Mouse (Mus musculus) ES-E14 (cell line): Measurements from ENCODE around the gene Ppp2r5e. TPM values are rescaled to one million over a fixed set of nuclear protein-coding genes. Genes with fewer than 3 reads are reported as not detected.

Experiments
- DNase-seq: peaks from one replicate; pipeline ENCODE4 v3.0.0-alpha.2; 2013; ENCODE audit warnings: low read depth, low spot score
- H3K27ac ChIP-seq: 2 replicates; pipeline ENCODE4 v1.5.1; 2012; ENCODE audit warnings: low read depth, mild to moderate bottlenecking, low read length, moderate library complexity, mixed read lengths; ENCODE audit not compliant: poor library complexity, insufficient read depth, severe bottlenecking
- H3K36me3 ChIP-seq: 2 replicates; pipeline ENCODE4 v1.6.1; 2012; ENCODE audit warnings: mild to moderate bottlenecking, low read length, moderate library complexity, mixed read lengths; ENCODE audit not compliant: control insufficient read depth, poor library complexity, insufficient read depth, severe bottlenecking
- H3K4me1 ChIP-seq, 2 experiments: fragments of 150-350 bp in 1 of 2; sonication (generic) in 1 of 2; 2 replicates each; pipeline ENCODE4 v1.6.1; 2012; ENCODE audit warnings: low read length in 2 of 2, mild to moderate bottlenecking in 1 of 2, mixed read lengths in 1 of 2; ENCODE audit not compliant: control insufficient read depth in 2 of 2, insufficient read depth in 2 of 2, poor library complexity in 1 of 2
- H3K4me3 ChIP-seq, 2 experiments: fragments of 150-350 bp in 1 of 2; sonication (generic) in 1 of 2; 2 replicates each; pipeline ENCODE4 v1.5.1; 2012; ENCODE audit warnings: low read length in 2 of 2, low read depth in 1 of 2, mild to moderate bottlenecking in 1 of 2, mixed read lengths in 1 of 2; ENCODE audit not compliant: insufficient read depth in 1 of 2, poor library complexity in 1 of 2, severe bottlenecking in 1 of 2
- H3K9ac ChIP-seq: 2 replicates; pipeline ENCODE4 v1.6.1; 2012; ENCODE audit warnings: low read depth, mild to moderate bottlenecking, low read length, mixed read lengths; ENCODE audit not compliant: poor library complexity, insufficient read depth, severe bottlenecking
- H3K9me3 ChIP-seq: fragments of 150-350 bp; sonication (generic); 2 replicates; pipeline ENCODE4 v1.6.1; 2012; ENCODE audit warnings: low read depth, mild to moderate bottlenecking, low read length; ENCODE audit not compliant: control insufficient read depth, insufficient read depth
- CHD2 ChIP-seq: IDR thresholded peaks from 2 replicates; pipeline ENCODE4 v1.6.1; 2014; ENCODE audit warnings: mild to moderate bottlenecking, low read depth, low read length, inconsistent platforms
- HCFC1 ChIP-seq: IDR thresholded peaks from 2 replicates; pipeline ENCODE4 v1.6.1; 2012; ENCODE audit warnings: low read length, inconsistent platforms, borderline replicate concordance; ENCODE audit not compliant: insufficient read depth
- MAFK ChIP-seq: IDR thresholded peaks from 2 replicates; pipeline ENCODE4 v1.6.1; 2014; ENCODE audit warnings: mild to moderate bottlenecking, low read depth, low read length, inconsistent platforms; ENCODE audit not compliant: insufficient read depth
- ZC3H11A ChIP-seq: IDR thresholded peaks from 2 replicates; pipeline ENCODE4 v1.6.1; 2012; ENCODE audit warnings: low read depth, mild to moderate bottlenecking, inconsistent platforms, low read length, borderline replicate concordance
- ZNF384 ChIP-seq: IDR thresholded peaks from 2 replicates; pipeline ENCODE4 v1.6.1; 2012; ENCODE audit warnings: low read depth, low read length, inconsistent platforms
- in situ Hi-C, 2 experiments: fragments of 600-800 bp; cut with MboI; formaldehyde crosslinking; loops; one replicate each; pipeline ENCODE4 v1.15.1; 2025; ENCODE audit warnings: low sequenced_read_pairs in 2 of 2, inconsistent platforms in 1 of 2; ENCODE audit not compliant: unreplicated experiment in 2 of 2
- total RNA-seq: library from RNA; depleted of rRNA; stranded (reverse); fragments of 300-350 nt; gene quantifications from 2 replicates; pipeline ENCODE4 v1.2.3, GENCODE M21; 2012

Gene Ppp2r5e
- total RNA-seq, 1 experiment: 16.6 TPM

- Histone ChIP-seq H3K9ac (no peak overlapping the region), H3K27ac (no peak overlapping the region; the same call in 1 of the 2 replicates), H3K9me3 (no peaks in the 10 kb centered on the region), H3K36me3 (peaks cover 2% of the 10 kb centered on the region; the same call in 1 of the 2 replicates), H3K4me3 (no peak overlapping the region), H3K4me1 (peaks cover 0 to 4% of the 10 kb centered on the region in 2 experiments; a peak in 2 of 4 replicates)
- DNase-seq: no peak
- TF ChIP-seq CHD2: no peak
- no peak for TF ChIP-seq ZNF384
- TF ChIP-seq HCFC1: no peak
- in situ Hi-C loops: loop anchor here in 1 of 2 experiments (10.0 kb wide), 1 partner anchor 168 kb away; no protein-coding TSS in a partner anchor
Observed at GRCm38 (mm10) chr12:75467127-75467526, 128.9 kb downstream of the Ppp2r5e start.

- TF ChIP-seq HCFC1 (no peak), CHD2 (no peak), ZC3H11A (no peak), MAFK (no peak), ZNF384 (no peak)
- Histone ChIP-seq H3K27ac (no peak overlapping the region), H3K9ac (no peak overlapping the region), H3K36me3 (peaks cover 2% of the 10 kb centered on the region; the same call in 1 of the 2 replicates), H3K4me3 (no peak overlapping the region), H3K4me1 (peaks cover 0 to 4% of the 10 kb centered on the region in 2 experiments; a peak in 2 of 4 replicates), H3K9me3 (no peaks in the 10 kb centered on the region)
- DNase-seq: no peak
- in situ Hi-C loops: loop anchor here in 1 of 2 experiments (10.0 kb wide), 1 partner anchor 169 kb away; no protein-coding TSS in a partner anchor
Observed at GRCm38 (mm10) chr12:75466206-75466605, 129.8 kb downstream of the Ppp2r5e start.

GRCm38 (mm10) chr12:75464016-75464769, 131.9 kb downstream of the Ppp2r5e start:
- TF ChIP-seq MAFK (no peak), HCFC1 (no peak), ZC3H11A (no peak), CHD2 (no peak), ZNF384 (no peak)
- Histone ChIP-seq H3K9me3 (no peaks in the 10 kb centered on the region), H3K36me3 (peaks cover 4% of the 10 kb centered on the region), H3K4me1 (peaks cover 0 to 4% of the 10 kb centered on the region in 2 experiments; a peak in 2 of 4 replicates), H3K4me3 (no peak overlapping the region), H3K27ac (no peak overlapping the region), H3K9ac (no peak overlapping the region)
- DNase-seq: no peak
- in situ Hi-C loops: loop anchor here in 1 of 2 experiments (10.0 kb wide), 1 partner anchor 171 kb away; no protein-coding TSS in a partner anchor

GRCm38 (mm10) chr12:75460561-75460960, 135.5 kb downstream of the Ppp2r5e start:
- no peak overlapping the region for H3K9ac ChIP-seq
- H3K36me3 ChIP-seq: peaks cover 4% of the 10 kb centered on the region
- no peak for TF ChIP-seq ZC3H11A
- TF ChIP-seq MAFK: no peak
- no peak for TF ChIP-seq HCFC1
- TF ChIP-seq ZNF384: no peak
- no peak for TF ChIP-seq CHD2
- no peak for DNase-seq
- H3K27ac ChIP-seq: no peak overlapping the region
- in situ Hi-C loops: loop anchor here in 1 of 2 experiments (10.0 kb wide), 1 partner anchor 174 kb away; no protein-coding TSS in a partner anchor
- peaks cover 2 to 6% of the 10 kb centered on the region in 2 experiments; a peak in 1 of 4 replicates for H3K4me1 ChIP-seq
- no peaks in the 10 kb centered on the region for H3K9me3 ChIP-seq
- no peak overlapping the region for H3K4me3 ChIP-seq
